11 mouse cellular contexts compared by ENCODE assay signal in the genomic region with DNA sequence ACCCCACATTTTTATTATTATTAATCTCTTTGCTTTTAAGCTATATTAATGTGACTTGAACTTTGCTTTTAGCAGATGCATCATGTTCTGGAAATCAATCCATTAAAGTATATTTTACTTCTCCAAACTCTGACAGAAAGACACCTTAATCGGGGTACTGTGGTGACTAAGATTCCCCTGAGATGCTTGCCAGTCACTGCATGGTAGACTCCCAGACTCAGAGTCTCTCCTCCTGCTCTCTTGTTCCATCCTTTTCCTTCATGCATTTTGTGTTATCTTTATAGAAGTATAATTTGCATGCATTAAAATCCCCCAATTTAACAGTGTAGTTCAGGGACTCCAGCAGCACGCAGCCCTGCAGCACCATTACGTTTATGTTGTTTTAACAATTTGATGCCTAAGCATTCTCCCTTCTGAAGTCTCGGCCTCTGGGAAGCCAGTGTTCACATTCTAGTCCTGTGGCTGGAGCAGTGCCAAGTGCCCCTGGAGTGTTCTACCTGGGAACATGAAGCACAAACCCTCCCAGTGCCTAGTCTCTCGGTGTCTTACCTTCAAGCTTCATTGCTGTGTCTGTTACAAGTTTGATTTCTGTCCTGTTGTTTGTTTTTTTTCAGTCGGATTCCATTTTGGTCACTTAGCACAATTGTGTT.
"Had no signal": no experiment of that assay in that cellular context is flagged by ENCODE, and none has a peak within 500 bp of the region (broad histone marks: within the 10 kb centered on the region; RNA-seq: fewer than 3 reads in every experiment).

No protein-coding gene starts in this region.

- H3K36me3 ChIP-seq: liver, embryonic 13.5 days had no signal

- H3K27me3 ChIP-seq: liver, embryonic 13.5 days had no signal

- H3K4me1 ChIP-seq: liver, embryonic 13.5 days had no signal

- H3K27ac ChIP-seq: left cerebral cortex, adult 2 months; liver, embryonic 13.5 days had no signal

- H3K9me3 ChIP-seq: liver, embryonic 13.5 days had no signal

- H3K4me2 ChIP-seq: liver, embryonic 13.5 days; midbrain, embryonic 11.5 days had no signal

- H3K4me3 ChIP-seq: left cerebral cortex, adult 2 months; liver, embryonic 13.5 days had no signal

- DNase-seq: kidney, adult 9 months; layer of hippocampus, postnatal 36 days; liver, embryonic 13.5 days; lung, adult 2 months; lung, postnatal 14 days; lung, postnatal 4 days; midbrain, embryonic 14.5 days; thymus, adult 18-20 months; thymus, postnatal 36 days had no signal

- H3K9ac ChIP-seq: liver, embryonic 13.5 days had no signal
